Mouse (Mus musculus): ENCODE measurements at regions not wholly inside any gene's neighbourhood (a gene's known extent, or its start where the extent isn't known, plus 50 kb on each side); places are given as distances from the start of the nearest gene placed in this dataset.

- TF ChIP-seq CTCF (IDR thresholded peaks at IDR 0.05; ENCODE audit: low read depth) (no peak), EP300 (IDR thresholded peaks at IDR 0.05; ENCODE audit: low read depth) (no peak)
These were observed 92.4 kb downstream of the Fam76b start for GRCm38 (mm10) chr9:13919739-13920410.
